Mouse (Mus musculus): Measurements from ENCODE around the gene Olfr1288.

Gene Olfr1288

GRCm38 (mm10) chr2:111473801-111474200, at the start of gene Olfr1288:
Gene Olfr1288, plus strand, starts transcription at chr2:111474101.
- no peak for DNase-seq (ENCODE audit: low spot score in 2 of 2)

- no peak for DNase-seq (ENCODE audit: low spot score in 2 of 2)
Measured at GRCm38 (mm10) chr2:111448842-111449241, 25.1 kb upstream of the Olfr1288 start, which contains the start of gene Olfr1287. Gene Olfr1287, plus strand, starts transcription at chr2:111449142.

- DNase-seq (ENCODE audit: low spot score in 2 of 2), result no peak
Measured at GRCm38 (mm10) chr2:111480519-111480918, 6.6 kb downstream of the Olfr1288 start, which contains the start of gene Olfr1289. Gene Olfr1289, plus strand, starts transcription at chr2:111480819.

- DNase-seq (ENCODE audit: low spot score in 2 of 2), result no peak
Measured at GRCm38 (mm10) chr2:111493729-111494128, 19.8 kb downstream of the Olfr1288 start, which contains the start of gene Olfr1290. Gene Olfr1290, minus strand, starts transcription at chr2:111493829.

- DNase-seq (ENCODE audit: low spot score in 2 of 2), result no peak
Measured at GRCm38 (mm10) chr2:111496880-111497279, 23.0 kb downstream of the Olfr1288 start, which contains the start of gene Olfr1291-ps1. Gene Olfr1291-ps1, plus strand, starts transcription at chr2:111497180.

- DNase-seq (ENCODE audit: low spot score in 2 of 2), result no peak
Measured at GRCm38 (mm10) chr2:111517451-111517850, 43.5 kb downstream of the Olfr1288 start.

GRCm38 (mm10) chr2:111524903-111525302, 51.0 kb downstream of the Olfr1288 start, which contains the start of gene Olfr1293-ps:
Gene Olfr1293-ps, plus strand, starts transcription at chr2:111525203.
- DNase-seq (ENCODE audit: low spot score in 2 of 2), result no peak

Measured in frontal cortex, postnatal 36 days (tissue).